Mouse (Mus musculus): ENCODE data around the gene Nckipsd. TPM values are rescaled to one million over a fixed set of nuclear protein-coding genes. Genes with fewer than 3 reads are reported as not detected.

The Nckipsd gene
- polyA plus RNA-seq, 1 experiment, result 25.6 TPM

GRCm38 (mm10) chr9:108819495-108819894, 11.3 kb downstream of the Nckipsd start:
- no peaks in the 10 kb centered on the region for H3K4me1 ChIP-seq (ENCODE audit: control insufficient read depth, insufficient read depth, low read length)
- no peak overlapping the region for H3K27ac ChIP-seq (ENCODE audit: insufficient read depth, low read depth, low read length)
- peak; percentile 77 for TF ChIP-seq CTCF (IDR thresholded peaks at IDR 0.05; ENCODE audit: low read depth, low read length)
- no peak for TF ChIP-seq POLR2A (IDR thresholded peaks at IDR 0.05; ENCODE audit: borderline replicate concordance, low read depth, low read length)
- no peak overlapping the region for H3K4me3 ChIP-seq (ENCODE audit: insufficient read depth, low read length)

GRCm38 (mm10) chr9:108820077-108820476, 11.9 kb downstream of the Nckipsd start:
- no peaks in the 10 kb centered on the region for H3K4me1 ChIP-seq (ENCODE audit: control insufficient read depth, insufficient read depth, low read length)
- H3K27ac ChIP-seq (ENCODE audit: insufficient read depth, low read depth, low read length), result no peak overlapping the region
- TF ChIP-seq POLR2A (IDR thresholded peaks at IDR 0.05; ENCODE audit: borderline replicate concordance, low read depth, low read length) (no peak), CTCF (IDR thresholded peaks at IDR 0.05; ENCODE audit: low read depth, low read length) (no peak)
- H3K4me3 ChIP-seq (ENCODE audit: insufficient read depth, low read length), result no peak overlapping the region

DNA sequence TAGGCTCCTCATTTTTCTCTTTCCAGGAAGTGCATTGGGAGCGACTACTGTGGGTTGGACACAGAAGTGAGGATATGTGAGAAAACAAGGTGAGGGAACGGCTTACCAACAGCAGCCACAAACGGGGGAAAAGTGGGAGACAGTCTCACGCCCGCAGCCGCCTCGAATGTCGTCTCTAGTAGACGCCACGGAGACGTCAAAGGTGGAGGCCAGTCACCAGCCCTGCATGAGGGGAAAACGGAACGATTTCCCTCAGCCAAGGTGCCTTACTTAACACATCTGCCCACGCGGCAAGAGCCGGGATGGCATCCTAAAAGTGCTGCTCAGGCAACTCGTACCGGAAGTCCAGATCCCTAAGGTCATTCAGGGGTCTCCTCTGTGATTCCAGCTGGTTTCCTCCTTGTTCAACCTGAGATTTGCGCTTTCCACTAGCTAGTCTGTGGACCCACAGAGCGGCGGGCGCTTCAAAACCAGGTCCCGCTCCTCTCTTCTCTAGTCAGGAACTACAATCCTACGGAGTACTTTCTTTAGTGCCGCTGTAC, 16.0 kb downstream of the Nckipsd start:
- no peak for TF ChIP-seq POLR2A (IDR thresholded peaks at IDR 0.05; ENCODE audit: borderline replicate concordance, low read depth, low read length)
- TF ChIP-seq CTCF (IDR thresholded peaks at IDR 0.05; ENCODE audit: low read depth, low read length), result no peak
- H3K4me1 ChIP-seq (ENCODE audit: control insufficient read depth, insufficient read depth, low read length), result peaks cover 5% of the 10 kb centered on the region; the same call in 1 of the 2 replicates
- no peak overlapping the region for H3K27ac ChIP-seq (ENCODE audit: insufficient read depth, low read depth, low read length)
- no peak overlapping the region for H3K4me3 ChIP-seq (ENCODE audit: insufficient read depth, low read length)

DNA sequence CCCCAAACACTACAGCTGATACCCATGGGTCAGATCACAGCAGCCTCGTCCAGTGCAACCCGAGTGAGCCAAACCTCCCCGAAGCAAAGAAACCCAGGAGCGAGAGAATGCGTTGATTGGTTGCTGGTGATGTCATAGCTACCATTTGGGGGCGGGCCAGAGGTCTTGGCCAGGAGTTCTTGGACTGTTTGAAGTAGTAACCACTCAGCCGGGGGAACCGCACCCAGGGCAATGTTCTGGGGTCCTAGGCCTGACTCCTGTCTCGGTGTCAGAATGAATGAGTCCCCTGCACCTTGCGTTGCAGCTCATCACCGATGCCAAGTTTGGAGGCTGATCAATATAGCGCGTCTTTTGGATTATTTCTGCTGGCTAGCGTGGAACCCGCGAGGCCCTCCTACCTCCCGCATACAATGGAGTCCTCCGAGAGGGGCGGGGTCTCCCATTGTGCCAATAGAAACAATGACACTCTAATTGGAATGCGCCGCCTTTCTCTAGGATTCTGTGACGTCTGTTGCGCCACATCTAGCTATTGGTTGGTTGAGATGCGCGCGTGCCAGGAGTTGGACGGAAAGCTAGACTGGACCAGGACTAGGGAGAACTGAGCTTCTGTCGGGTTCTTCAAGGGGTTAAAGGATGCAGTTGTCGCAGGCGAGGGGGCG, 16.7 kb downstream of the Nckipsd start:
- H3K4me3 ChIP-seq (ENCODE audit: insufficient read depth, low read length), result no peak overlapping the region
- H3K27ac ChIP-seq (ENCODE audit: insufficient read depth, low read depth, low read length), result no peak overlapping the region
- TF ChIP-seq POLR2A (IDR thresholded peaks at IDR 0.05; ENCODE audit: borderline replicate concordance, low read depth, low read length), result no peak
- no peak for TF ChIP-seq CTCF (IDR thresholded peaks at IDR 0.05; ENCODE audit: low read depth, low read length)
- peaks cover 5% of the 10 kb centered on the region; the same call in 1 of the 2 replicates for H3K4me1 ChIP-seq (ENCODE audit: control insufficient read depth, insufficient read depth, low read length)

DNA sequence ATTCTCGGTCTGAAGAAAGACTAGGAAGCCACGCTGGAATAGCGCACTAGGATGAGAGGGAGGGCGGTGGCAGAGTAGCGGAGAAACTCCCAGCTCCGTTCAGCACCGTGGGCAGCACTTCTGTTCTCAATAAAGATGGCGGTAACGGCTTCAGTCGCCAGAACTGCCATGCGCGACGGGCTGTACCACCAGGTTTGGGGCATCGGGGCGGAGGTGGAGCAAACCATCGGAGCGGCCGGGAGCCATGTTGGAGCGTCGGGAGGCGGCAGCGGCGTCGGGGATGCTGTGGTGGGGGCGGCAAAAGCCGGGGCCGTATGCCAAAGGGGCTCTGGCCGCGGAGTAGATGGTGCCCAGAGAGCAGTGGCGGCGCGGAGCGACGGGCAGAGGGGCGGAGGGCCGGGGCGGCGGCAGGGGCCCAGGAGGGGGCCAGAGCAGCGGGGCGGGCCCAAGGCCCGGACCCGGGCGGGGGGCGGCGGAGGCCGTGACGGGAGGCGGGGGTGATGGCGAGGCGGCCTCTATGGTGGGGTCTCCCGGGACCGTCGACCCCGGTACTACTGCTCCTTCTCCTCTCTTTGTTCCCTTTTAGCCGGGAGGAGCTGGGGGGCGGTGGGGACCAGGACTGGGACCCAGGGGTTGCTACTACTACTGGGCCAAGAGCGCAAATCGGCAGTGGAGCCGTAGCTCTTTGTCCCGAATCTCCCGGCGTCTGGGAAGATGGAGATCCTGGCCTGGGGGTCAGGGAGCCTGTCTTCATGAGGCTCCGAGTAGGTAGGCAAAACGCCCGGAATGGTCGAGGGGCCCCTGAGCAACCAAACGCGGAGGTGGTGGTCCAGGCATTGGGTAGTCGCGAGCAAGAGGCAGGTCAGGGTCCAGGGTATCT, 17.9 kb downstream of the Nckipsd start, which contains the start of gene Celsr3:
Gene Celsr3, plus strand, starts transcription at position 501 of the 880 bp plus-strand sequence.
- Histone ChIP-seq H3K4me3 (ENCODE audit: insufficient read depth, low read length) (peak within 1 kb of the TSS; percentile 63), H3K4me1 (ENCODE audit: control insufficient read depth, insufficient read depth, low read length) (peaks cover 8% of the 10 kb centered on the region), H3K27ac (ENCODE audit: insufficient read depth, low read depth, low read length) (no peak within 1 kb of the TSS)
- no peak for TF ChIP-seq POLR2A (IDR thresholded peaks at IDR 0.05; ENCODE audit: borderline replicate concordance, low read depth, low read length)
- TF ChIP-seq CTCF (IDR thresholded peaks at IDR 0.05; ENCODE audit: low read depth, low read length), result no peak

DNA sequence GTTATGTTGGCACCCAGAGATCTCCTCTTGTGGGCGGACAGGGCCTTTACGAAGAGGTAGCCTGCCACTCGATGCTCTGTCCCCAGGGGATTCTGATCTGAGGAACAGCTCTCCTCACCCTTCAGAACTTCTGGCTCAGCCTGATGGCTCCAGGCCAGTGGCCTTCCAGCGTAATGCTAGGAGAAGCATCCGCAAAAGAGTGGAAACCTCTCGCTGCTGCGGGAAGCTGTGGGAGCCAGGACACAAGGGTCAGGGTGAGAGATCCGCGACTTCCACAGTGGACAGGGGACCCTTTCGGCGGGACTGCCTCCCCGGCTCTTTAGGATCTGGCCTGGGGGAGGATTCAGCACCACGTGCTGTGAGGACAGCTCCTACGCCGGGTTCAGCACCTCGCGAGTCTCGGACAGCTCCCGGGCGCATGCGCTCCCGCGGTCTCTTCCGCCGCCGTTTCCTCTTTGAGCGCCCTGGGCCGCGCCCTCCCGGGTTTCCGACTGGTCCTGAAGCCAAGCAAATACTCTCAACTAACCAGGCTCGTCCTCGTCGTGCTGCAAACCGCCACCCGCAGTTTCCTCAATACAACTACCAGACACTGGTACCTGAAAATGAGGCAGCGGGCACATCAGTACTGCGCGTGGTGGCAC, 18.7 kb downstream of the Nckipsd start:
- H3K27ac ChIP-seq (ENCODE audit: insufficient read depth, low read depth, low read length), result no peak overlapping the region

GRCm38 (mm10) chr9:108827454-108827853, 19.3 kb downstream of the Nckipsd start:
- TF ChIP-seq POLR2A (IDR thresholded peaks at IDR 0.05; ENCODE audit: borderline replicate concordance, low read depth, low read length), result no peak
- peaks cover 12% of the 10 kb centered on the region for H3K4me1 ChIP-seq (ENCODE audit: control insufficient read depth, insufficient read depth, low read length)
- H3K27ac ChIP-seq (ENCODE audit: insufficient read depth, low read depth, low read length), result no peak overlapping the region
- H3K4me3 ChIP-seq (ENCODE audit: insufficient read depth, low read length), result peak overlapping the region; percentile 63

More for the DNA sequence above, 18.7 kb downstream of the Nckipsd start:
- TF ChIP-seq POLR2A (IDR thresholded peaks at IDR 0.05; ENCODE audit: borderline replicate concordance, low read depth, low read length), result no peak
- TF ChIP-seq CTCF (IDR thresholded peaks at IDR 0.05; ENCODE audit: low read depth, low read length), result no peak
- Histone ChIP-seq H3K4me1 (ENCODE audit: control insufficient read depth, insufficient read depth, low read length) (peaks cover 12% of the 10 kb centered on the region), H3K4me3 (ENCODE audit: insufficient read depth, low read length) (peak overlapping the region; percentile 63)

- Histone ChIP-seq H3K4me1 (ENCODE audit: control insufficient read depth, insufficient read depth, low read length) (peaks cover 14% of the 10 kb centered on the region), H3K4me3 (ENCODE audit: insufficient read depth, low read length) (no peak overlapping the region; the same call in 1 of the 2 replicates)
- TF ChIP-seq CTCF (IDR thresholded peaks at IDR 0.05; ENCODE audit: low read depth, low read length) (no peak), POLR2A (IDR thresholded peaks at IDR 0.05; ENCODE audit: borderline replicate concordance, low read depth, low read length) (no peak)
Observed at GRCm38 (mm10) chr9:108827906-108828305, 19.7 kb downstream of the Nckipsd start.

GRCm38 (mm10) chr9:108831637-108832036, 23.5 kb downstream of the Nckipsd start:
- Histone ChIP-seq H3K27ac (ENCODE audit: insufficient read depth, low read depth, low read length) (no peak overlapping the region), H3K4me1 (ENCODE audit: control insufficient read depth, insufficient read depth, low read length) (peaks cover 14% of the 10 kb centered on the region), H3K4me3 (ENCODE audit: insufficient read depth, low read length) (peak overlapping the region; percentile 65)
- TF ChIP-seq CTCF (IDR thresholded peaks at IDR 0.05; ENCODE audit: low read depth, low read length), result no peak
- TF ChIP-seq POLR2A (IDR thresholded peaks at IDR 0.05; ENCODE audit: borderline replicate concordance, low read depth, low read length), result no peak

More at GRCm38 (mm10) chr9:108827906-108828305, 19.7 kb downstream of the Nckipsd start:
- no peak overlapping the region for H3K27ac ChIP-seq (ENCODE audit: insufficient read depth, low read depth, low read length)

All from bone marrow macrophage, adult 2 months (primary cell).